Mouse (Mus musculus): Measurements from ENCODE around the gene Tmem9. TPM values are rescaled to one million over a fixed set of nuclear protein-coding genes. Genes with fewer than 3 reads are reported as not detected.
A peak's percentile ranks its signal among the peaks of the same experiment; 100 is the strongest.

The Tmem9 gene
- polyA plus RNA-seq, 1 experiment from 2014 or later, result 171 TPM

DNA sequence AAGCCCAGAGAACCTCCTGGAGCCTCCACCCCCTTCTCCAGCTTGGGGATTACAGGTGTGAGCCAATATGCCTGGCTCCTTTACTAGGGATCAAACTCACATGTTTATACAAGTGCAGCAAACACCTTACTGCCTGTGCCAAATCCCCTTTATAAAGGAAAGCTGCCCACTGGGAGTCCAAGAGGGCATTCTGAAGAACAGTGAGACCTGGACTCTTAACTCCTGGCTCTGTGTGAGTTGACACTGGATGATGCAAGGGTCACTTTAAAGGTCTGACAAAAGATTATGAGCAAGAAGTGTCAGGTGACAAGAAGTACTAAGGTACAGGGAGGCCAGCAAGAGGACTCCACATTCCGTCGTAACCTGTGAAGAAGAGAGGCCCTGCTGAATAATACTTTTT is 6.5 kb upstream of the Tmem9 start:
- Histone ChIP-seq H3K9me3 (no peaks in the 10 kb centered on the region), H3K4me3 (no peak overlapping the region), H3K27me3 (peaks cover 7% of the 10 kb centered on the region), H3K36me3 (no peaks in the 10 kb centered on the region), H3K27ac (no peak overlapping the region), H3K4me2 (no peak overlapping the region), H3K4me1 (no peaks in the 10 kb centered on the region), H3K9ac (no peak overlapping the region)
- WGBS, result 84% methylated on average over 2 of the region's 2 CpGs
- no peak for ATAC-seq (ENCODE audit: insufficient number of reproducible peaks, insufficient read depth, low FRiP score, low TSS enrichment, low read depth)

DNA sequence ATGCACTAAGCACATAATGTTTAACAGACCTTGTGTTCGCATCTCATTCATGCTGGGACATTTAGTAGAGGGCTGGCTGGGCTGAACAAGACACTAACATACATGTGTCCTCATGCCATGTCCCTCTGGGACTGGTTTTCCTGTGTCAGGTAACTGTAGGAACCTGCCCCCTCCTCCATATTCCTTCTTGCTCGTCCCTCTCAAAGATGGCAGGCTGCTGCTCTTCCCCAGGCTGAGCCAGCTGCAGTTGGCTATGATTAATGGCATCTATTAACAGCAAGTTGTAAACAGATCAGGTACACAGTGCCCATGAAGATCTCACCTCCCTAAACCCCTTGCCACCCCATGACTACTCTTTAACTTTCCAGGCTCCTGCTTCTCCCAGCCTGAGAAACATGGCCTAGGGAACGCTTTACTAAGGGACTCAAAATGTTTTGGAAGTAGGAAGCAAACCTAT is 1.6 kb upstream of the Tmem9 start, which contains the start of gene Igfn1:
TSS of gene Igfn1 (minus strand) at position 51 of the 457 bp plus-strand sequence.
- no peak within 1 kb of the TSS for H3K9ac ChIP-seq
- peak within 1 kb of the TSS; percentile 79 for H3K4me2 ChIP-seq
- no peak for ATAC-seq (ENCODE audit: insufficient number of reproducible peaks, insufficient read depth, low FRiP score, low TSS enrichment, low read depth)
- WGBS, result 70% methylated on average over 3 of the region's 3 CpGs
- H3K27ac ChIP-seq, result no peak within 1 kb of the TSS
- peak within 1 kb of the TSS; percentile 46 for H3K4me3 ChIP-seq
- H3K4me1 ChIP-seq, result peaks cover 6% of the 10 kb centered on the region
- H3K27me3 ChIP-seq, result peaks cover 34% of the 10 kb centered on the region
- no peaks in the 10 kb centered on the region for H3K9me3 ChIP-seq
- no peaks in the 10 kb centered on the region for H3K36me3 ChIP-seq

DNA sequence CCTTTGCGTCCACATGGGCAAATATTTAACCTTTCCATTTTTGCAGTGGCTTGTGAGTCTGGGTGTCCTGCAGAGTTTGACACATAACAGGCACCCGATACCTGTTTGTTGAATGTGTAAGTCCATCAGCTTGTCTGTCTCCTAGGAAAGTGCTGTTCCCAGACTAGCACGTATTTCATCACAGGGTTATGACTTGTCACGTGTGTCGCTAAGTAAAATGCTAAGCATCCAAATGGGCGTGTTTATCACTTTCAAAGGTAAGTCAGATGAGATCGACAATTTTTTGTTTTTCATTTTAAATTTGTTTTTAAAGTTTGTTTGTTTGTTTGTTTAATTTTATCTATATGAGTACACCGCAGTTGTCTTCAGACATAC is 196 bp downstream of the Tmem9 start:
- Histone ChIP-seq H3K4me1 (peaks cover 6% of the 10 kb centered on the region), H3K9me3 (no peaks in the 10 kb centered on the region), H3K4me2 (peak overlapping the region; percentile 79), H3K9ac (peak overlapping the region; percentile 68; the same call in 1 of the 2 replicates), H3K4me3 (peak overlapping the region; percentile 46), H3K27me3 (peaks cover 34% of the 10 kb centered on the region), H3K27ac (no peak overlapping the region), H3K36me3 (no peaks in the 10 kb centered on the region)
- 22% methylated on average over 8 of the region's 8 CpGs for WGBS
- ATAC-seq (ENCODE audit: insufficient number of reproducible peaks, insufficient read depth, low FRiP score, low TSS enrichment, low read depth), result no peak

DNA sequence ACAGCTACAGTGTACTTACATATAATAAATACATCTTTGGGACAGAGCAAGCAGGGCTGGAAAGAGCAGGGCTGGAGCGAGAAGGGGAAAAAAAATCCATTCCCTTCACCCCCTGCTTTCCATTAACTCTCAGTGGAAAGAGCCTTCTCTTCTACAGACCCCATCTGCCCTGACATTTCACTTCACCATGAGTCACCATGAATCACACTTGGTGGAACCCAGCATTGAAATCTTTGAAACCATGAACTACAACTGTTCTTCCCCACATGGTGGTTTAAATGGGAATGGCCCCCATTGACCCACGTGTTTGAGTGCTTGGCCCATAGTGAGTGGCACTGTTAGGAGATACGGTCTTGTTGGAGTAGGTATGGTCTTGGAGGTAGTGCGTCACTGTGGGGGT is 2.3 kb downstream of the Tmem9 start:
- H3K4me2 ChIP-seq, result no peak overlapping the region
- no peak overlapping the region for H3K9ac ChIP-seq
- 85% methylated on average over 4 of the region's 4 CpGs for WGBS
- no peaks in the 10 kb centered on the region for H3K9me3 ChIP-seq
- ATAC-seq (ENCODE audit: insufficient number of reproducible peaks, insufficient read depth, low FRiP score, low TSS enrichment, low read depth), result no peak
- no peaks in the 10 kb centered on the region for H3K36me3 ChIP-seq
- peaks cover 34% of the 10 kb centered on the region for H3K27me3 ChIP-seq
- H3K4me3 ChIP-seq, result no peak overlapping the region
- no peak overlapping the region for H3K27ac ChIP-seq
- peaks cover 6% of the 10 kb centered on the region for H3K4me1 ChIP-seq

DNA sequence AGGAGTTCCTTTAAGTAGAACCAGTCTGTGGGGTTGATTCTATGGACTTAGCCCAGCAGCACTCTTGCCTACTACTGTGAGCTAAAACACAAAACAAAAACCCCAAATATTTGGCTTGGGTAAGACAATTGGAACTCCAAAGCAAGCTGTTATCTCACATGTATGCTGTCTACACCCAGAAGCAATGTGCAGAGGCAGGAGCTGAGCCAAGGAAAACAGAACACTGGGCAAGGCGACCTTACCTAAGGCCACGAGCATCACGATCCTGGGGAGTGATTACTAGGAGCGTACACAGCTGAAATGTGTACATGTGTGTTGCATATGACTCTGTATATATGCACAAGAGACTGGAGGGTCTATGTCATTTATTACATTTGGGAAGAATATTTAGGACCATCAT is 5.6 kb downstream of the Tmem9 start:
- ATAC-seq (ENCODE audit: insufficient number of reproducible peaks, insufficient read depth, low FRiP score, low TSS enrichment, low read depth), result no peak

DNA sequence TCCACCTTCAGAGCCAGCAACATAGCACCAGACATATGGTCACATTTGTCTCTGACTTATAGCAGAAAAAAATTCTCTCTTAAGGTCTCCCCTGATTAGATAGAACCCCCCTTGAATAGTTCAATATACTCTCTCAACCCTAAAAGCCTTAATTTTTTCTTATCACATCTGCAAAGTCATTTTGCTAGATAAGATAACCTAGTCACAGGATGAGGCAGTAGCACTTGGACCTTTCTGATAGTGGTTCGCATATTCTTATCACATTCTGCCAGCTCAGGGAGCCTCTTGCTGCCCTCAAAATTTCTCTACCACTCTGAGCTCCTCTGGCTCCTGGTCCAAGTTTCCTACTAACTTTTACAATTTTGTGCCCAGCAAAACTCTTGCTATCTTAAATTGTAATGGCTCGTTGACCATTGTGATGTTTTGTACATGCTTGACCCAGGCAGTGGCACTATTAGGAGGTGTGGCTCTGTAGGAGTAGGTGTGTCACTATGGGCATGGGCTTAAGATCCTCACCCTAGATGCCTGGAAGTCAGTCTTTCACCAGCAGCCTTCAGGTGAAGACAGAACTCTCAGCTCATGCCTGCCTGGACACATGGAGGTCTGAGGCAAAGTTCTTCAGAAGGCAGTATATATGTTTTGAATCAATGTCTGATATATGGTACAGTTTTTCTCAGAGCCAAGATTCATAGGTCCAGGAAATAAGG is 7.0 kb downstream of the Tmem9 start:
- Histone ChIP-seq H3K9me3 (no peaks in the 10 kb centered on the region), H3K4me2 (no peak overlapping the region), H3K27ac (no peak overlapping the region), H3K4me1 (peaks cover 18% of the 10 kb centered on the region), H3K27me3 (no peaks in the 10 kb centered on the region), H3K4me3 (no peak overlapping the region), H3K9ac (no peak overlapping the region), H3K36me3 (no peaks in the 10 kb centered on the region)
- 81% methylated on average over 2 of the region's 2 CpGs for WGBS
- ATAC-seq (ENCODE audit: insufficient number of reproducible peaks, insufficient read depth, low FRiP score, low TSS enrichment, low read depth), result no peak

More for the DNA sequence above, 5.6 kb downstream of the Tmem9 start:
- H3K27ac ChIP-seq, result no peak overlapping the region
- H3K36me3 ChIP-seq, result no peaks in the 10 kb centered on the region
- 79% methylated on average over 4 of the region's 4 CpGs for WGBS
- no peak overlapping the region for H3K4me3 ChIP-seq
- no peak overlapping the region for H3K4me2 ChIP-seq
- H3K9me3 ChIP-seq, result no peaks in the 10 kb centered on the region
- H3K4me1 ChIP-seq, result peaks cover 7% of the 10 kb centered on the region
- no peak overlapping the region for H3K9ac ChIP-seq
- peaks cover 7% of the 10 kb centered on the region for H3K27me3 ChIP-seq

DNA sequence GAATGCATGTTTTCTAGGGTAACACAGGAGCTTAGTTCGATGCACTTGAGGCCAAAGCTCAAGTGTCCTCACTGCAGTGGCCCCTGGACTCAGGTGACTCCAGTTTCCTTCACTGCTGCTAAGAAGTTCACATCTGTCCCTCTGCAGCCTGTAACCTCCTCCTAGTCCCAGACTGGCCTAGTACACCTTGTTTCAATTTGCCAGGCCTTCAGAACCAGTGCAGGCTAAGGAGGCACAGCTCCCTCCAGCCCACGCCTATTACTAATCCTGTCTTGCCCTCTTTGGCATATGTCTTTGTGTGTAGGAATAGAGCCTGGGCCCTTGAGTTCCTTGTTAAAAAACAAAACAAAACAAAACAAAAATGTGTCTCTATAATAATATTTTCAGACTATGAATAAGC is 9.4 kb downstream of the Tmem9 start:
- no peaks in the 10 kb centered on the region for H3K9me3 ChIP-seq
- no peak for ATAC-seq (ENCODE audit: insufficient number of reproducible peaks, insufficient read depth, low FRiP score, low TSS enrichment, low read depth)
- H3K36me3 ChIP-seq, result peaks cover 19% of the 10 kb centered on the region
- no peaks in the 10 kb centered on the region for H3K27me3 ChIP-seq
- peak overlapping the region; percentile 48 for H3K27ac ChIP-seq
- H3K4me3 ChIP-seq, result peak overlapping the region; percentile 78; the same call in 1 of the 2 replicates
- peak overlapping the region; percentile 88 for H3K4me2 ChIP-seq
- no peak overlapping the region for H3K9ac ChIP-seq
- peaks cover 18% of the 10 kb centered on the region for H3K4me1 ChIP-seq
- WGBS, result 35% methylated on average over 2 of the region's 2 CpGs

DNA sequence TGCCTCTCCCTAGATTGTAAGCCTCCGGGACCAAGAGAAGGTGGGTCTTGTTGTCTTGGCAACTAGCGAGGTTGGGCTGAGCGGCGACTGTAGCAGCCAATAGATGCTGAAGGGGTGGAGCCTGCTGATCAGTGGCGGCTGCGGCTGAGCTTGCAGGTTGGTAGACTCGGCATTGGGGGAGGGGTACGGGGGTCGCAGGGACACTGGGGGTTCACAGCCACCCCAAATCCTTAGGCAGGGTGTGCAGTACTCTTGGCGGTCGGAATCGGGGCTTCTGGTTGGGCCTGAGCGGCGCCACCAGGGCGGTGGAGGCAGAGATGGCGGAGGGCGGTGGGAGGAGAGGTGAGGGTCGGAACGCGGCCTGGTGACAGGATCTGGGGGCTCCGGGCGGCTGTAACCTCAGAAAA is 10.0 kb downstream of the Tmem9 start:
- under 1% methylated on average over 22 of the region's 22 CpGs for WGBS
- H3K4me2 ChIP-seq, result peak overlapping the region; percentile 88
- peak; percentile 97 for ATAC-seq (ENCODE audit: insufficient number of reproducible peaks, insufficient read depth, low FRiP score, low TSS enrichment, low read depth)
- H3K4me1 ChIP-seq, result peaks cover 18% of the 10 kb centered on the region
- H3K9ac ChIP-seq, result peak overlapping the region; percentile 89
- no peaks in the 10 kb centered on the region for H3K9me3 ChIP-seq
- H3K36me3 ChIP-seq, result peaks cover 25% of the 10 kb centered on the region
- H3K27ac ChIP-seq, result peak overlapping the region; percentile 89
- peak overlapping the region; percentile 78 for H3K4me3 ChIP-seq
- no peaks in the 10 kb centered on the region for H3K27me3 ChIP-seq

DNA sequence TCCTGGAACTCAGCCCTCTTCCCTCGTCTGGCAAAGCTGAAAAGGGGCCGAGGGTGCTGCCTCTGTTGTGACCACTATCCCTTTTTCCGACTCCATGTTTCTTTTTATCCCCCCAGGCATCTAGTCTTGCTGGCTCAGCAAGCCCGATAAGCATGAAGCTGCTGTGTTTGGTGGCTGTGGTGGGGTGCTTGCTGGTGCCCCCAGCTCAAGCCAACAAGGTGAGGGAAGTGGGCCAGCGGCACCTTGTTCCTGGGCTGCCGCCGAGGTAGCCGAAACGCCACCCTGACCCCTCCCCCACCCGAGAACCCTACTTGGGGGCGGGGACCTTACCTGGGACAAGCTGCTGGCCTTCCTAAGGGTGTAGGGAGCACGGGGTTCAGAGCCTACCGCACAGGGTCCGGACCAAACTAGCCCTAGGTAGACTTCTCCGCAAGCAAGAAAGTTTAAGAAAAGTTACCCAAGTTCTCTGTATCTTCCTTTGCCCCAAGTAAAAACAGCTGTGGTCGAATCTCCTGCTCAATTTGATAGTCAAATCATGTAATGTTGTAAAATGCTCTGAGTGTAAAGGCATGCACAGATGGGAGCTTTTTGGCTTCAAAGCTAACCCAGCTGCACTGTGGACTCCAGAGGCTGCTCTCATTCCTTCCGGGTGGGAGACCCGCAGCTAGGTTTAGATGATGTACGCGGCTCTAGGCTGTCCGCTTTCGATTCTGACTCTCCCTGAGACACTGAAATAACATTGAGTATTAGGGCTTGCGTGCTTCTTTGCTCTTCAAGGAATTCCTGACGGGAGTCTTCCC is 10.6 kb downstream of the Tmem9 start:
- Histone ChIP-seq H3K4me2 (peak overlapping the region; percentile 88), H3K9me3 (no peaks in the 10 kb centered on the region), H3K27me3 (no peaks in the 10 kb centered on the region), H3K9ac (peak overlapping the region; percentile 89), H3K27ac (peak overlapping the region; percentile 89), H3K36me3 (peaks cover 31% of the 10 kb centered on the region), H3K4me1 (peaks cover 18% of the 10 kb centered on the region), H3K4me3 (peak overlapping the region; percentile 78)
- 0 out of 2 replicates have a peak, but pooled peaks have one; percentile 40 for ATAC-seq (ENCODE audit: insufficient number of reproducible peaks, insufficient read depth, low FRiP score, low TSS enrichment, low read depth)
- 2% methylated on average over 24 of the region's 24 CpGs for WGBS

DNA sequence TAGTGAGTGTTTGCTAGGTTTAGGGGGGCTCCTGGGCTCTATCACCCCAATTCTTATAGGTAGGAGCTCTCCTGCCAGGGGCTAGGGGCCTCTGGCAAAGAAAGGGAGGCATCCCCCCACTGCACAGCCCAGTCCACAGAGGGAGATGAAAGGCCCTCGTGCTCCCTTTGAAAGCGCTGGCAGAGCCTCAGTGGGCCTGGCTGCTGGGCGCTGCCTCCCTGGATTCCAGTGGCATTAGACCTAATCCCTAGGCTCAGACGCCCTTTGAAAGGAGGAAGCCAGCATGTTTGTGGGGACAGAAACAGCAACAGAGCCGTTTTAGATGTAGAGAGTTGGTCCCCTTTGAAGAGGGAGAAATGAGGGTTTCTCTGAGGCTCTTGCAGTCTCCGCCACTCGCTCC is 22.3 kb downstream of the Tmem9 start:
- Histone ChIP-seq H3K36me3 (peaks cover 100% of the 10 kb centered on the region), H3K27ac (no peak overlapping the region), H3K27me3 (no peaks in the 10 kb centered on the region), H3K9me3 (no peaks in the 10 kb centered on the region), H3K4me3 (no peak overlapping the region), H3K4me2 (no peak overlapping the region), H3K9ac (peak overlapping the region; percentile 44; the same call in 1 of the 2 replicates), H3K4me1 (peaks cover 14% of the 10 kb centered on the region)
- WGBS, result 41% methylated on average over 7 of the region's 7 CpGs
- no peak for ATAC-seq (ENCODE audit: insufficient number of reproducible peaks, insufficient read depth, low FRiP score, low TSS enrichment, low read depth)

DNA sequence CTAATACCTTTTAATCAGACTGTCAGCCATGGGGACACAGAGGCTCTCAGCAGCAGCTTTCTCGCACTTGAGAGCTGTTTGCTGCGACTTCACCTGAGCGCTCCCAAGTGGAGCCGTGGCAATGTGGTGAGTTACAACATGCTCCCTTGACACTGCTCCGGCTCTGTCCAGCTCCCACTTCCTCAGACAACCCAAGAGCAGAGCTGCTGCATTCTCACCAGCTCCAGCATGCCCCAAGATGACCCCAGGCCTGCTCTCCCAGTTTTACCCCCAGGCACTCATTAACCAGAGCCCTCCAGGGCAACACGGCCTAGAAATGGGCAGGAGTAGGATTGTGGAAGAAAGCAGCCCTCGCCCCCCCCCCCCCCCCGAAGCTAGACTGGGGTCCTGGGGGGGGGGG is 23.7 kb downstream of the Tmem9 start:
- Histone ChIP-seq H3K36me3 (peaks cover 91% of the 10 kb centered on the region), H3K27ac (no peak overlapping the region), H3K4me3 (no peak overlapping the region), H3K9me3 (no peaks in the 10 kb centered on the region), H3K9ac (no peak overlapping the region), H3K27me3 (no peaks in the 10 kb centered on the region), H3K4me2 (no peak overlapping the region), H3K4me1 (peaks cover 14% of the 10 kb centered on the region)
- 0 out of 2 replicates have a peak, but pooled peaks have one; percentile 7 for ATAC-seq (ENCODE audit: insufficient number of reproducible peaks, insufficient read depth, low FRiP score, low TSS enrichment, low read depth)
- 73% methylated on average over 8 of the region's 8 CpGs for WGBS

Measured in embryonic facial prominence, embryonic 13.5 days (tissue).